Mouse (Mus musculus) embryonic fibroblast, embryonic 13.5 days (primary cell): ENCODE measurements around the gene Foxp1.

ENCODE experiments used
- CTCF ChIP-seq: IDR thresholded peaks from 2 replicates; pipeline ENCODE4 v1.5.1; 2011; ENCODE audit warnings: mild to moderate bottlenecking, control low read depth, low read length, moderate library complexity, borderline replicate concordance; ENCODE audit not compliant: insufficient read depth
- POLR2A ChIP-seq: IDR thresholded peaks from 2 replicates; pipeline ENCODE4 v1.6.1; 2011; ENCODE audit warnings: low read depth, mild to moderate bottlenecking, control low read depth, low read length, moderate library complexity

- no peak for TF ChIP-seq POLR2A
- TF ChIP-seq CTCF = no peak
Measured at GRCm38 (mm10) chr6:99019716-99020115, 502.8 kb downstream of the Foxp1 start.
